Mouse (Mus musculus) layer of hippocampus, adult 8-10 months (tissue): ENCODE measurements around the gene Nsd1. TPM values are rescaled to one million over a fixed set of nuclear protein-coding genes. Genes with fewer than 3 reads are reported as not detected.
A peak's percentile ranks its signal among the peaks of the same experiment; 100 is the strongest.
"Not testable (repeated sequence)": the region's sequence is repeated elsewhere in the genome, so short reads cannot be mapped to it uniquely, and the experiment has no call there.

ENCODE experiments used
- DNase-seq, 2 experiments: peaks; one replicate each; pipeline ENCODE4 v3.0.0; 2022; ENCODE audit warnings: low spot score in 2 of 2
- total RNA-seq, 4 experiments: library from RNA; stranded (reverse); gene quantifications; 2 replicates each; pipeline ENCODE4 v1.2.4; 2022

The Nsd1 gene
- total RNA-seq, 4 experiments from 2014 or later = 107 to 141 (median 129) TPM

- peak; percentile 92 to 95 for DNase-seq
These were observed 19.3 kb upstream of the Nsd1 start for GRCm38 (mm10) chr13:55190121-55190868.

GRCm38 (mm10) chr13:55191535-55191934 lies 18.0 kb upstream of the Nsd1 start:
- no peak for DNase-seq

- not testable (repeated sequence) for DNase-seq
These were observed 6.8 kb upstream of the Nsd1 start for GRCm38 (mm10) chr13:55202758-55203157.

- DNase-seq = no peak
These were observed 5.8 kb upstream of the Nsd1 start for GRCm38 (mm10) chr13:55203740-55204139.

- no peak for DNase-seq
These were observed 4.8 kb upstream of the Nsd1 start for GRCm38 (mm10) chr13:55204667-55205389.

GRCm38 (mm10) chr13:55205448-55206205 lies 4.0 kb upstream of the Nsd1 start:
- no peak for DNase-seq

- no peak for DNase-seq
These were observed 539 bp upstream of the Nsd1 start for GRCm38 (mm10) chr13:55208837-55209648.

GRCm38 (mm10) chr13:55210193-55210970 lies 800 bp downstream of the Nsd1 start:
- DNase-seq = peak; percentile 35 to 50

GRCm38 (mm10) chr13:55210971-55211220 lies 1.3 kb downstream of the Nsd1 start:
- no peak for DNase-seq

GRCm38 (mm10) chr13:55211221-55212010 lies 1.8 kb downstream of the Nsd1 start:
- DNase-seq = peak; percentile 66 to 72

GRCm38 (mm10) chr13:55212011-55212360 lies 2.4 kb downstream of the Nsd1 start:
- DNase-seq = peak in 1 of 2 experiments; percentile 42

GRCm38 (mm10) chr13:55212361-55213137 lies 3.0 kb downstream of the Nsd1 start:
- DNase-seq = peak; percentile 43 to 49

GRCm38 (mm10) chr13:55213138-55213806 lies 3.7 kb downstream of the Nsd1 start:
- no peak for DNase-seq

GRCm38 (mm10) chr13:55224364-55224763 lies 14.8 kb downstream of the Nsd1 start:
- no peak for DNase-seq

- DNase-seq = no peak
These were observed 21.1 kb downstream of the Nsd1 start for GRCm38 (mm10) chr13:55230701-55231100.

- DNase-seq = no peak
These were observed 33.6 kb downstream of the Nsd1 start for GRCm38 (mm10) chr13:55243205-55243604.

GRCm38 (mm10) chr13:55247293-55248030 lies 37.9 kb downstream of the Nsd1 start:
- no peak for DNase-seq

- no peak for DNase-seq
These were observed 39.7 kb downstream of the Nsd1 start for GRCm38 (mm10) chr13:55249246-55249645.
